Mouse (Mus musculus) intestine, postnatal 0 days (tissue): ENCODE results near the gene Slc25a54. TPM values are rescaled to one million over a fixed set of nuclear protein-coding genes. Genes with fewer than 3 reads are reported as not detected.

ENCODE experiments used
- ATAC-seq: fragments of 200-750 bp; cut with Nextera tagmentation; 2 replicates; pipeline ENCODE4 v1.8.0; 2017; ENCODE audit warnings: mild to moderate bottlenecking, moderate TSS enrichment, moderate library complexity
- H3K27ac ChIP-seq: fragments of 300-500 bp; sonication (generic); 2 replicates; pipeline ENCODE4 v1.5.1; 2014; ENCODE audit warnings: mild to moderate bottlenecking, low read depth, low read length, moderate library complexity
- H3K27me3 ChIP-seq: fragments of 300-500 bp; sonication (generic); replicated peaks from 2 replicates; pipeline ENCODE4 v1.6.1; 2014; ENCODE audit warnings: low read length, mixed read lengths; ENCODE audit not compliant: control insufficient read depth, insufficient read depth
- H3K36me3 ChIP-seq: fragments of 300-500 bp; sonication (generic); 2 replicates; pipeline ENCODE4 v1.6.1; 2014; ENCODE audit warnings: mild to moderate bottlenecking, moderate library complexity; ENCODE audit not compliant: control insufficient read depth, insufficient read depth
- H3K4me1 ChIP-seq: fragments of 300-500 bp; sonication (generic); replicated peaks from 2 replicates; pipeline ENCODE4 v1.6.1; 2014; ENCODE audit warnings: antibody characterized with exemption, low read length, mixed read lengths; ENCODE audit not compliant: control insufficient read depth, insufficient read depth
- H3K4me2 ChIP-seq: fragments of 300-500 bp; sonication (generic); replicated peaks from 2 replicates; pipeline ENCODE4 v1.6.1; 2014; ENCODE audit warnings: low read depth, mild to moderate bottlenecking, moderate library complexity
- H3K4me3 ChIP-seq: fragments of 300-500 bp; sonication (generic); 2 replicates; pipeline ENCODE4 v1.5.1; 2014; ENCODE audit warnings: low read depth, low read length
- H3K9ac ChIP-seq: fragments of 300-500 bp; sonication (generic); 2 replicates; pipeline ENCODE4 v1.6.1; 2014; ENCODE audit warnings: mild to moderate bottlenecking, low read depth, low read length
- H3K9me3 ChIP-seq: fragments of 300-500 bp; sonication (generic); 2 replicates; pipeline ENCODE4 v1.6.1; 2016; ENCODE audit warnings: mixed run types; ENCODE audit not compliant: control insufficient read depth
- CTCF ChIP-seq: sonication (generic); IDR thresholded peaks from 2 replicates; pipeline ENCODE4 v1.5.1; 2016; ENCODE audit warnings: low read depth, mild to moderate bottlenecking, control low read depth, antibody characterized with exemption, moderate library complexity
- WGBS: fragments of 180-500 bp; shearing (Covaris S2); extraction: QIAGEN DNeasy Blood & Tissue Kit; methylation state at CpG from one replicate; pipeline ENCODE4 v1.1.7; 2014; 5-methylcytosine and 5-hydroxymethylcytosine counted together
- polyA plus RNA-seq: library from polyadenylated mRNA; unstranded; fragments of >200 nt; fragmentation: Nextera tagmentation; extraction: Ambion mirVana; gene quantifications from 2 replicates; pipeline ENCODE4 v1.2.1, GENCODE M21; 2015

Slc25a54 gene
- polyA plus RNA-seq, 1 experiment from 2014 or later = not detected

DNA sequence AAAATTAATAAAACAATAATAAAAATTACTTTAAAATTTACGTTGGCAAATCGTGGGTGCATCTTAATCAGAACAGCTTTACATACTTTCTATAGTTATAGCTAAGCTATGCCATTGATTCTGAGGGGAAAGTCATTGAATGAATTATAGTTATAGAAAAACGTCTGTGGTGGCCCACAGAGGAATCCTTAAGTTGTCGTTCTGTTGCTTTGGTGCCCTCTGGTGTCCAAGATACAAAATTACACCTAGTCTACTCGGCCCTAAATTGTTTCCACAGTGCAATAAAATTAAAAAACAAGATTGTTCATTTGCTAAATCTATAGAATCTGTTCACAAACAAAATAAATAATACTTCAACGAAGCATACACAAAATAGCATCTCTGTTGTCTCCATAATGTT is 17.3 kb upstream of the Slc25a54 start:
- Histone ChIP-seq H3K9me3 (no peaks in the 10 kb centered on the region), H3K27ac (no peak overlapping the region), H3K4me3 (no peak overlapping the region), H3K27me3 (no peaks in the 10 kb centered on the region), H3K9ac (no peak overlapping the region), H3K4me2 (no peak overlapping the region), H3K4me1 (no peaks in the 10 kb centered on the region), H3K36me3 (no peaks in the 10 kb centered on the region)
- TF ChIP-seq CTCF = peak; percentile 85
- no peak for ATAC-seq
- under 1% methylated on average over 6 of the region's 6 CpGs for WGBS

DNA sequence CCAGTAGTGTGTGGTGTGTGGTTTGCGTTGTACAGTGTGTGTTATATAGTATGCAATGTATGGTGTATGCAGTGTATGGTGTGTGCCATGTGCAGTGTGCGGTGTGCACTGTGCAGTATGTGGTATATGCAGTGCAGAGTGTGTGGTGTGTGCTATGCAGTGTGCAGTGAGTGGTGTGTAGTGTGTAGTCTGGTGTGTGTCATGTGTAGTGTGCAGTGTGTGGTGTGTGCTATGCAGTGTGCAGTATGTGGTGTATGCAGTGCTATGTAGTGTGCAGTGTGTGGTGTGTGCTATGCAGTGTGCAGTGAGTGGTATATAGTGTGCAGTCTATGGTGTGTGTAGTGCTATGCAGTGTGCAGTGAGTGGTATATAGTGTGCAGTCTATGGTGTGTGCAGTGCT is 4.1 kb downstream of the Slc25a54 start:
- H3K27ac ChIP-seq = no peak overlapping the region
- no peak overlapping the region for H3K4me2 ChIP-seq
- H3K4me3 ChIP-seq = no peak overlapping the region
- no peaks in the 10 kb centered on the region for H3K27me3 ChIP-seq
- no peaks in the 10 kb centered on the region for H3K36me3 ChIP-seq
- no peaks in the 10 kb centered on the region for H3K4me1 ChIP-seq
- no peak overlapping the region for H3K9ac ChIP-seq
- no peak for ATAC-seq
- no peaks in the 10 kb centered on the region for H3K9me3 ChIP-seq
- TF ChIP-seq CTCF = no peak
- 92% methylated on average over 2 of the region's 2 CpGs for WGBS

DNA sequence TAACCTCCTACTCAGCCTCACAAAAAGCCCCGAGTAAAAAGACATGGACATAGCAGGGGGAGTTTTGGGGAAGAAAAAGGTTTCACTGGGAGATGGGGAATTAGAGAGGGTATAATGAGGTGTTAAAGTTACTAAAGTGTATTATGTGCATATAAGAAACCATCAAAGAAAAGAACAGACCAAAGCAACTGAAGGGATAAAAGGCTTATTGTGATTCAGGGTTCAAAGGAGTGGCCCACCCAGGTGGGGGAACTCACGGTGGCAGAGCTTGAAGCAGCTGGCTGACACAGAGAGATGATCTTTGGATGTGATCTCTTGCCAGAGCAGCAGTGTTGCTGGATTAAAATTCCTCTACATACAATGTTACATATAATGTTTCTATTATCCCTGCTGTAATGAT is 8.2 kb downstream of the Slc25a54 start:
- no peak for ATAC-seq
- Histone ChIP-seq H3K27ac (no peak overlapping the region), H3K4me1 (no peaks in the 10 kb centered on the region), H3K4me2 (no peak overlapping the region), H3K27me3 (no peaks in the 10 kb centered on the region), H3K9me3 (no peaks in the 10 kb centered on the region), H3K9ac (no peak overlapping the region), H3K36me3 (no peaks in the 10 kb centered on the region), H3K4me3 (no peak overlapping the region)
- no peak for TF ChIP-seq CTCF
- WGBS = 28% methylated on average over 2 of the region's 2 CpGs

DNA sequence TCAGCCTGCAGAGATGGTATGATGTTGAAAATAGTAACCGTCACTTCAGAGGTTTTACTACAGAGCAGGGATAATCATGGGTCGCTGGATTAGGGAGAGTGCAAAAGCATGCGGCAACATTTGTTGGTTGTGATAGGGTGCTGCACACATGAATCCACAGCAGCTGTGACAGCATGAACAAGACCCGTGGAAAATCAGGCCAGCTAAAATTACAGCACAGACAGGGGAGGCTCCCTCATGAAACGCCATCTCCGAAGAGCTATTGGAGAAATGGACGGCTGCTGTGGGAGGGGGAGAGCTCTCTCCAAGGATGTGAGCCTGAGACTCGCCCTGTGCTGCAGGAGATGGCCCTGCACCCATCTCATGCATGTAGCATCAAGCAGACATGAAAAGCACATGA is 24.4 kb downstream of the Slc25a54 start:
- WGBS = 53% methylated on average over 8 of the region's 8 CpGs
- Histone ChIP-seq H3K9ac (no peak overlapping the region), H3K9me3 (no peaks in the 10 kb centered on the region), H3K27me3 (no peaks in the 10 kb centered on the region), H3K4me2 (no peak overlapping the region), H3K36me3 (no peaks in the 10 kb centered on the region), H3K4me3 (no peak overlapping the region), H3K27ac (no peak overlapping the region), H3K4me1 (no peaks in the 10 kb centered on the region)
- no peak for TF ChIP-seq CTCF
- no peak for ATAC-seq

DNA sequence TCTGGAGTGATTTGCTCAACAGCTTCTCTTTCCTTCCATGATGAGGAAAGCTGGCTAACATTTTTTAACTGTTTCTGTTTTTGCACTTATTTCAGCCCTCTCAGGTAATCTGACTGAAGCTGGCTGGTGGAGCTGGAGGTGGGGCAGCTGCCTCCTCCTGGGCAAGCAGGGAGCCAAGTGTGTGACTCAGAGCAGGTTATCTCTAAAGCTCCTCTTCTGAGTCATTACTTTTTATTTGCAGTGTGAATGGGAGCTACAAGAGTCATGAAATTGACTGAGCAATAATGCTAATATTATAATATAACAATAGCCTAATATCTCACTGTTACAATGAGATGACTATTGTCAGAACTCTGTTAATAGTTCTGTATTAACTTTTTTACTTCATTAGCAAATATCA is 36.9 kb downstream of the Slc25a54 start:
- no peaks in the 10 kb centered on the region for H3K27me3 ChIP-seq
- 0 out of 2 replicates have a peak, but pooled peaks cover 3% of the 10 kb centered on the region for H3K4me1 ChIP-seq
- H3K27ac ChIP-seq = no peak overlapping the region
- ATAC-seq = 0 out of 2 replicates have a peak, but pooled peaks have one; percentile 36
- no peaks in the 10 kb centered on the region for H3K36me3 ChIP-seq
- H3K9ac ChIP-seq = no peak overlapping the region
- H3K4me3 ChIP-seq = no peak overlapping the region
- peaks cover 5% of the 10 kb centered on the region; the same call in 1 of the 2 replicates for H3K9me3 ChIP-seq
- no peak for TF ChIP-seq CTCF
- no peak overlapping the region for H3K4me2 ChIP-seq

DNA sequence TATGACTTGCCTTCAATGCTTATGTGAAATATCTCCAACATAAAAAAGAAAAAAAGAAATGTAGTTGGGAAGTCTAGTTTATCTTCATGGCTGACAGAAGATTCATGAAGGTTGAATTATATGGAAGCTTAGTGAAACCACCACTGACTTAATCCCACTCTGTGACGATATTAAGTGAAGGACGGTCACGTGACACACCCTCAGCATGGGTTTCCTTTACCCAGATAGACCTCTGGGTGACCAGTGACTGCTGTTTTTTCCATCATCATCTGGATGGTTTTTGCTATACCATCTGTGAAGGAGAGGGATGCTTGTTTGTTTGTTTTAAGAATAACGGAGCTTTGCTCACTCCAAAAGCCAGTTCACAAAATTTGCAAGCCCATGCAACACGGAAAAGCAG is 39.3 kb downstream of the Slc25a54 start:
- no peak overlapping the region for H3K9ac ChIP-seq
- H3K4me1 ChIP-seq = 0 out of 2 replicates have a peak, but pooled peaks cover 3% of the 10 kb centered on the region
- TF ChIP-seq CTCF = no peak
- no peak overlapping the region for H3K27ac ChIP-seq
- 80% methylated on average over 5 of the region's 5 CpGs for WGBS
- H3K9me3 ChIP-seq = no peaks in the 10 kb centered on the region
- no peak overlapping the region for H3K4me3 ChIP-seq
- H3K27me3 ChIP-seq = no peaks in the 10 kb centered on the region
- no peak overlapping the region for H3K4me2 ChIP-seq
- no peaks in the 10 kb centered on the region for H3K36me3 ChIP-seq
- no peak for ATAC-seq

DNA sequence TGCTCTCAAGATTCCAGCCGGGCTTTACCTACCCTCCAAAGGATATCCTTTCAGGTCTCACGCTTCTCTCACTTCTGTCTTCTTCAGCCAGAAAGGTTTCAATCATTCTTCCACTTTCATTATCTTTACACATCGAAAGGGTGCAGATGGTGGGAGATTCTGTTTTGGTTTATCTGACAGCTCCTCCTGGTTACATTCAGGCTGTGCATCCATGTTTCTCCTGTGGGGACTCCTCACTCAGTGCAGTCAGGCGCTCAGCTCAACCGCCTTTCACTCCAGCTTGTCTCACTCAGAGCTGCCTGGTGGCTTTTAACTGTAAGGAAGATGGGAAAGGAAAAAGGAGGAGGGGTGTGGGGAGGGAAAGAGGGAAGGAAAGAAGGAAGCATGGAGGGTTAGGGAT is 39.7 kb downstream of the Slc25a54 start:
- Histone ChIP-seq H3K9ac (no peak overlapping the region), H3K4me1 (0 out of 2 replicates have a peak, but pooled peaks cover 3% of the 10 kb centered on the region)
- WGBS = 76% methylated on average over 5 of the region's 5 CpGs

More for the DNA sequence above, 39.7 kb downstream of the Slc25a54 start:
- H3K4me3 ChIP-seq = no peak overlapping the region
- no peak overlapping the region for H3K4me2 ChIP-seq
- no peaks in the 10 kb centered on the region for H3K36me3 ChIP-seq
- no peaks in the 10 kb centered on the region for H3K27me3 ChIP-seq
- no peak for TF ChIP-seq CTCF
- ATAC-seq = no peak
- no peak overlapping the region for H3K27ac ChIP-seq
- no peaks in the 10 kb centered on the region for H3K9me3 ChIP-seq
